Mouse (Mus musculus): ENCODE results near the gene Notum.

The Notum gene

DNA sequence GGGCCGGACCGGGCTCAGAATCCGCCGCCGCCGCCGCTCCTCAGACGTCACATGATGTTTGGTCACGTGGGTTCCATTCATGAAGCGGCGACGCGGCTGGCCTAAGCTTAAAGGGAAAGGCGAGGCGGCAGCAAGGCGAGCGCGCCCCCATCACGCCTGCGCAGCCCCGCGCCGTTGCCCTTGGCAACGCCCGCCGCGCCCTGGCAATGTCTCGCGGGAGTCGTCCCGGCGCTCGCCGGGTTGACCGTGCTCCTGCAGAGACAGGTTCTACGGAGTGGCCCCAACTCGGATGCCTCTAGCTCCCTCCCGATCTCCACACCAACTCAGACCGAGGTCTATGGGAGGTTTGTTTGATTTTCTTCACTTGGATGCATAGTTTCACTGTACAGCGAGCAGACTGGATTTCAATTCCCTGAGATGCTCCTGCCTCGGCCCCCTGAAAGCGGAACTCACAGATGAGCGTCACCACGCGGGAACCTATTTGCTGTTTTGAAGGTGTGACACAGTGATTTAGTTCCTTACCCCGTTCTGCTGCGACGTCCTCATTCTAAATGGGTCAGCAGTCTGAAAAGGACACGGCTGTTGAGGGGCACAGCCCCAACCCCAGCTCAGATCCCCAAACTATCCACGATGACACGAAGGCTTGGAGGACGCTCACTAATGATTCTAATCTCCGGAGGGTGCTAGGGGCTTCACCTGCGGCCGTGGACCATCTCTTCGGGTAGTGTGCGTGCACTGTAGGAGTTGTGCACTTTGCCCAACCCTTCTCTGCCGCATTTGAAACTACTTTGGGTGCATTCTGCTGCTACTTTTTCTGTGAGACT, 27.2 kb downstream of the Notum start, which contains the start of gene Mafg:
Gene Mafg (minus strand): TSS at position 81 of the 824 bp plus-strand sequence.
- peak; percentile 89 for DNase-seq (ENCODE audit: low read depth)

DNA sequence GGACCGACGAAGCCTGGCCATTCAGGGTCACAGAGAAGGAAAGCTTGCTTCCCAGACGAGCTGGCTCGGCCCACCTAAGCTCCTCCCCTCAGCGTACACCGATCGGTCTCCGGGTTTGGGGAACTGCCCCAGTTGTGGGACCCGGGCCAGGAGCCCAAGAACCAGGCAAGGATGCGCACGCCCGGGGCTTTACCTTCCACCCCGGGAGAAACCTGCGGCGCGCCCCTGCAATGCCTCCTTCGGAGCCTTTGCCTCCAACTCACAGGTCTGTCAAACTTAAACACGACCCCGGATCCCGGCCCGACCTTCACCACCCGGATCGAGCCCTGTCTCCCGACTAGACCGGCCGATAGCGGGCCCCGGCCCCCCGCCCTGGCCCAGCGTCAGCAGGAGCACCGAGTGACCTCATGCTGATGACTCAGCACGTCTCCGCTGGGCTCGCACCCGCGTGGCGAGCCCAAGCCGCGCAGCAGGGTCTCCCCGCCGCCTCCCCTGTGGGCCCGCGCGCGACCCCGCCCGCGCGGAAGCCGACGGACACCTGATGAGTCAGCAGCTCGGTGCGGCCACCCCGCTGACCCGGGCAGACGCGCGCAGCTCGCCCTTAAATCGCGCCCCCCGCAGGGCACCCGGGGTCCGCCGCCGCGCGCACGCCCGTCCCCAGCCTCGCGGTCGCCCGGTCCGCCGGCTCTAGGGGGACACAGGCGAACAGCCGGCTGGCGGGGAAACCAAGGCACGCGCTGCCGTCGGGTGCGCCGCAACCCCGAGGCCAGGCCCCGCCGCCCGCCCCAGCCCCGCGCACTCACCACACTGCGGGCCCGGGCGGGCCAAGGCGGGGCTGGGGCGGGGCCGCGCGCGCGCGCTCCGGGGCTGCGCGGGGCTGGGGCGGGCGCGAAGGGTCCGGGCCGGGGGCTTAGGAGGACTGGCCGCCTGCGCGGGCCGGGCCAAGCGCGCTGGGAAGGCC, 28.1 kb downstream of the Notum start:
- no peak for DNase-seq (ENCODE audit: low read depth)

DNA sequence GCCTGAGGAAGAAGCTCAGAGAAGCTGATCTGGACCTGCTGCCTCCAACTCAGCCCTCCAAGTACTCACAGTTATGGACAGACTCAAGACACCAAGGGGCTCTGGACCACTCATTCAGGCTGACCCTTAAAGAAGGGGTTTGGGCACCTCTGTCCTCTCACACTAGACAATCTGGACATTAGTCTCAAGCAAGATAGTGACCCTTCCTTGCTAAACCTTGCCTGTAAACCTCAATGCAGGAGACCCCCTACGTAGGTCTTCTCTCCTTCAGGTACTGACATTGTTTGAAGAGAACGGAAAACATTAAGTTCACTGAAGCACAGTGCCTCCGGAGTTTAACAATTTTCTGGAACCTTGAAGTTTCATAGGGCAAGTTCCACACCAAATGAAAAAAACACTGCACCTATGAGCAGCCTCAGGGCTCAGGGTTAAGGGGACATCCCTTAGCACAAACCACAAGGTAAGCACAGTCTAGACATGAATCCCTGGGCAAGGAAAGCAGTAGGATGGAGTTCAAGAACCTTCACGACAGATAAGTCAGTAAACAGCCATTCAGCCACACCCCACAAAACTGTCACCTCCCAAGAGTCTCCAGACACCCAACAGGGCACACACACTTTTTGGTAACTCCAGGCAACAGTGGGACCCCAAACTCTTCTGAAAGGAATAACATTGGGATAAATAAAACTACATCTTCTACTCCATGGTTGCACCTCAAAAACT, 29.1 kb downstream of the Notum start:
- no peak for DNase-seq (ENCODE audit: low read depth)

DNA sequence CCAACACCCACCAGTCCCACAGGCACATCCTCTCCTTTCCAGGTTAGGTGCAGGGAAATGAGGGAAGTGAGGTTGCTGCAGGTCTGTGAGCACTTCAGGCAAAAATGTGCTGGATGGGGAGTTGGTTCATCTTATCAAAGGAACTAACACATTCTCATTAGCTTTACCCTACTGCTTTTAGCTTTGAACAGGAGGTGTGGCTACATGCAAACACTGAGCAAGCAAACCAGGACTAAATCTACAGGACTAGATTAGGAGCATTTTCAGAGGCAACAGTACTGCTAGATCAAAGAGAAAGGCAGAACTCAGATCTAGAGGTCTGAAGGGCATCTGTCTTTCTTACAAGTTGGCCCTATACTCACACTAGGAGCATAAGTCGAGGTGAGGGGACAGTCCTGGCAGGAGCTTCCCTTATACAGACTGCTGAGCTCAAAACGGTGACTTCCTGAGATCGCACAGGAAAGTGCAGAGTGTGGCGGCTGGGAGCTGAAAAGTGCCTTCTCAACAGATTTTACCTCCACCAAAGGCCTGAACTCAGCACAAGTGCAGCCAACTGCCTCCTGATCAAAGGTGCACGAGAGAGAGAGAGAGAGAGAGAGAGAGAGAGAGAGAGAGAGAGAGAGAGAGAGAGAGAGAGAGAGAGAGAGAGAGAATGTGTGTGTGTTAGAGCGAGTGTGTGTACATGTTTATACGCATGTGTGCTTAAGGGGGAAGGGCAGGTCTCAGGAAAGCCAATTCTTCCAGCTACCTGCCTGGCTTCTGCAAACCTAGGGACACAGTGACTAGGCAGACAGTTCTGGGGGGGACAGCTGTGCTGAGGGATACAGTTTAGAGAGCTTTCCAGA, 29.9 kb downstream of the Notum start:
- DNase-seq (ENCODE audit: low read depth) = no peak

DNA sequence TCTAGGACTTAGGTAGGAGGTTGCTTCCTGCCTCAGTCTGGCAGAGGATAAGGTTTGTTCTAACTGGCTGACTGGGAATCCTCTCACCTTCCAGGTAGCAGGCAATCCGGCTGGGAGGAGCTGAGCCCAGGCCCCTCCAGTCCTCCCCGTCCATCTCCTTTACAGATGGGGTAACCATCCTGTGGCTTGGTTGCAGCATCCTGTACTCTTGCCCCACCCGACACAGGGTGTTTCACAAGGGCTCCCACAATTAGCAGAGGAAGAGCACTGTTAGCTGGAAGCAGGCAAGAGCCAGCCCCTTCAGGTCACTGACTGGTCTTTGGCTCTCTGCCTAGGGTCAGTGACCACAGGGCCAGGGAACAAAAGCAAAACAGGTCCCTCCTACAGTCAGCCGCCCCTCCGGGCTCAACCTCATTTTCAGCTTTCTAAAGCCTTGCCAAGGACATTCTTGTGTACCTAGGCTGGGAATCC, 30.5 kb downstream of the Notum start:
- no peak for DNase-seq (ENCODE audit: low read depth)

DNA sequence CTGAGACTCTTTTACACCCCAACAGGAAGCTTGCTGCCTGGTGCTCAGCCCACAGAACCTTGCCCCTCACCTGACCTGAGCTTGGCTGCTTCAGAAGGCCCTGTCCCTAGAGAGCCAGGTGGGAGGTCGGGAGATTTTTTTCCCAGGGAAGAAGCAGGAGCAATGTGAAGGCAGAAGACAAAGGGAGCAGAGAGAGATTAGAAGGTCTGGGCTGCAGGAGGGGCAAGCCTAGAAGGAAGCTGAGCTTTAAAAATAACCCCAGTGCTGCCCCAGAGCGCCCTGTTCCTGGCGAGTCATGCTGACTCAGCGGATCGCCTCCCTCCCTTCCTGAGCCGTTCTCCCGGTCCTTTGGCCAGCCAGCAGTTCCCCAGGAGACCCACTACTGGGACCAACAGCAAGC, 31.1 kb downstream of the Notum start:
- no peak for DNase-seq (ENCODE audit: low read depth)

DNA sequence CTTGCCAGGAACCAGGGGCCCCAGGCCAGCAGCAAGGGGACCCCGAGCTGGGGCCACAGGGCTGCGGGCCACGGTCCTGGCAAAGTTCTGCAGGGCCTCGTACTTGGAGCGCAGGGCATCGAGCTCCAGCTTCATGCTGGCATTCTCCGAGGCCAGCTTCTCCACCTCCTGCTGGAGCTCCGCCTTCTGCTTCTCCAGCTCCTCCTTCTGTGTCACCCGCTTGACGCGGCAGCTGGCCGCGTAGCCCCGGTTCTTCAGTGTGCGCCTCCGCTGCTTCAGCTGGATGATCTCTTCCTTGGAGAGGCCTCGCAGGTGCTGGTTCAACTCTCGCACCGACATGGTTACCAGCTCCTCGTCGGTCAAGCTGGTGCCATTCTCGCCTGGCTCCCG, 31.6 kb downstream of the Notum start:
- DNase-seq (ENCODE audit: low read depth) = no peak

DNA sequence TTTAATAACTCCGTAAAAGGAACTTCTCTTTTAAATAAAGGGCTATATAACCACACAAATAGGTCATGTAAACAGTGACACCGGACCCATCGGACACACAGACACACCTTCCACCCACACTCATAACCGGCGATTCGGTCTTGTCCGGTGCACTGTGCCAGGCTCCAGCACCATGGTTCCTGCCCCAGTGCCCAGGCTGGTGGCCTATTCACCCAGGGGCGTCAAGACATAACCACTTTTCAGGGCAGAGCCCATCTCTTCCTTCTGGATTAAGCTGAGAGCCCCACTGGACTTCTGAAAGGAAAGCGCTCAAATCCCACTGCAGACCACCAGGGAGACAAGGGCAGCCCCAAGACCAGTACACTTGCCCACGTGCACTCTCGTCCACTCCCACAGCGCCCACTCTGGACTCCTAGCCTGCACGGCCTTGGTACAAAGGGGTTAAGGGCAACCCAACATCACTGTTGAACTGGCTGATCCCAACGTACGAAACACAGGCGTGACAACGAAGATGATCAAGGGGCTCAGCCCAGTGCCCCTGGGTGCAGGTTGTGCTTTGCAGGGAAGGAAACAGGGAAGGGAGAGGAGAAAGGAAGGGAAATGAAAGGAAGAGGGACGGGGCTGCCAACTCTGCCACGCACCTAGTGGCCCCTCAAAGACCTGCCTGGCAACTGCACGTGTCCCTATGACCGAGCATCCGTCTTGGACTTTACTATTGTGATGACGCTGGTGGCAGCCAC, 32.2 kb downstream of the Notum start:
- DNase-seq (ENCODE audit: low read depth) = no peak

DNA sequence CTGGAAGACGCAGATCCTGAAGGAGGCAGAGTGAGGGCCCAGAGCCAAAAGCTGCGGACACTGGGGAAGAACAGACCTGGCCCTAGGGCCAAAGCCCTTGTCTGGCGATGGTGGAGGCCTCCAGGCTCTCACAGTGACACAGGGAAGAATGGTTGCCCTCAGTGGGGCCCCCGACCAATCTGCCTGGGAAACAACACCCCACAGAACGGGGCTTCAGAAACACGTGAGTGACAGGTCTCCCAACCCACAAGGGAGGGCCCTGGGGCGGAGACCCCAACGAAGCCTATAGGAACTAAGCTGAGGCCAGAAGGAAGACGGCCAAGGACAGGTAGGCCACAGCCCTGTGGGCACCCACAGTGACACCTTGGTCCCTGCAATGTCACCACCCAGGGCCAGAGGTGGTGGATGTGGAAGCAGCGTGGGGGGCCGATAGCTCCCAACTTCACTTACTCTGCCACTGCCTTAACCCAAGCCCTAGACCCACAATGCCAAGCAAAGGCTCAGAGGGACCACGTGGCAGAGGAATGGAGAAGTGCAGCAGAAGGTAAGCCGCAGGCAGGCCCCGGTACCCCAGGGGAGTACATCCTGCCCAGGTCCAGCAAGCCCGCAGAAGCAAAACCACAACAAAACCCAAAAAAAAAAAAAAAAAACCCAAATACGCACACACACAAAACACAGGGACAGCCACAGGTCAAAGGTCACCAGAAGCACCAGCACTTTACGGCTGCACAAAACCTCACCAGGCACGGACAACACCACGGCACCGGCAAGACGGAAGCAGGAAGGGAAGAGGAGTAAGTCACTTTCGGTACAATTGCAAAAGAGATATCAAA, 33.3 kb downstream of the Notum start:
- no peak for DNase-seq (ENCODE audit: low read depth)

DNA sequence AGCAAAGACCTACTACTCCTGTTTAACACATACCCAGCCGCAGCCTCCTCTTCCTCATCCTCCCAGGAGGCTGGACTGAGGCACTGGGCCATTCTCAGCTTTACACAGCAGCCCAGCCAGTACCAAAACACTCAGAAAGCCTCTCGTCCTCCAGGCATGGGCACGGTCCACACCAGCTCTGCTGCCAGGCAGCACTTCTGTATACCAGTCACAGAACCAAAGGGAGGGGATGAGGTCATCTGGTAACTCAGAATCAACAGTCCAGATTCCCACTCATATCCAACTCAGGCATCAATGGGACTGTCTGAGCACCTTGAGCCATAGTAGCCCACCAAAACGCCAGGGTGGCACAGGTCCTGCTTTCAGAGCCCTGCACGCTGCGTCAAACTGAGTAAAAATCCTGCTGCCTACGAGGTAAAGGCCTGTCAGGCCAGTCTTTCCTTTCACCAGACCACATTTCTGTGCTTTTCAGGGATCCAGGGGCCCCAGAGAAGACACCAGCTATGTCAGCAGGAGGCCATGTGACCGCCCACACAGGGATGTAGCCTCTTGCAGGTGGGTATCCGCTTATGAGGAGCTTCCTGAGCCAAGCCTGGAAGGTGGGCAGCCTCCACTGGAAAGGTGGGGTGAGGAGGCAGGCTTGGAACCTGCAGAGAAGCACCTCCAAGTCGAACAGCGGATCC, 34.0 kb downstream of the Notum start:
- DNase-seq (ENCODE audit: low read depth) = no peak

DNA sequence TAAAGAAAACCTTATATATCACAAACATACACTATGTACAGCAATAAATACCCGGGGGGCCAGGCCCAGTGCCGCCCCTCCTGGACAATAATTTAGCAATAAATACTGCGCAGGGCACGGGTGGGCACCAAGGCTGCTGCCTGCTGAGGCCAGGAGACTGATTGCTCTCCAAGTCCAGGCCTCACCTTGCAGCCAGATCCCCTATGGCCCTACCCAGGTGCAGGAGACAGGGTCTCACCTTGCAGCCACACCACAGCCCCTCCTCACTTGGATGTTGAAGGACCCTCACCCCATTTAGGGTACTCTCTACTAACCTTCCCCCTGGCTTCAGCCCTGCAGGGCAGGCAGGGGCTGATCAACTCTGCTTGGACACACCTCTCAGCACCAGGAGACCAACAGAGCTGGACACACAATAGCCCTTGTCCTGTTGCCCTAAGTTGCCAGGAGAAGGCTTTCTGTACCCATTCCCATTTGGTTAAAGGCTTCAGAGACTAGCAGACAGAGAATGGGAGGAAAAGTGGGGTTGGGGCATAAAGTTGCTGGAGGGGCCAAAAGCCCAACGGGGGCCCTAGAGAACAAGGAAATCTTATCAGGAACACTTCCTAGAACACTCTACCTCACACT, 35.7 kb downstream of the Notum start, which contains the start of gene Sirt7:
Gene Sirt7 (minus strand): TSS at position 89 of the 624 bp plus-strand sequence.
- no peak for DNase-seq (ENCODE audit: low read depth)

DNA sequence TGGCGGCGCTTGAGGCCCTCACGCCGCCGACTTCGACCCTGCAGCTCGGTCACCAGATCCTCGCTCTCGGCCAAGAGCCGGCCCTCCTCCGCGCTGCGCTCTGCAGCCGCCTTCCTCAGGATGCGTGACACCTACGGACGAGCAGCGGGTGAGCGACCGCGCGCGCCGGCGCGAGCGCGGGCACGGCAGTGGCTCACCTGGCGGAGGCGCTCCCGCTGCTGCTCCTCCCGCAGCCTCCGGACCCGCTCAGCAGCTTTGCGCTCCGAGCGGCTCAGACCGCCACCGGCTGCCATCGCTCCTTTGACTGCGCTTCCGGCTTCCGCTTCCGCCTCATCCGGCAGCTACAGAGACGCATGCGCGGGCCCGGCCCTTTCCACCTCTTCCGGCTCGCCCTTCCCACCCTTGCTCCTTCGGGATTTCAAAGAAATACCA, 36.3 kb downstream of the Notum start:
- DNase-seq (ENCODE audit: low read depth) = no peak

DNA sequence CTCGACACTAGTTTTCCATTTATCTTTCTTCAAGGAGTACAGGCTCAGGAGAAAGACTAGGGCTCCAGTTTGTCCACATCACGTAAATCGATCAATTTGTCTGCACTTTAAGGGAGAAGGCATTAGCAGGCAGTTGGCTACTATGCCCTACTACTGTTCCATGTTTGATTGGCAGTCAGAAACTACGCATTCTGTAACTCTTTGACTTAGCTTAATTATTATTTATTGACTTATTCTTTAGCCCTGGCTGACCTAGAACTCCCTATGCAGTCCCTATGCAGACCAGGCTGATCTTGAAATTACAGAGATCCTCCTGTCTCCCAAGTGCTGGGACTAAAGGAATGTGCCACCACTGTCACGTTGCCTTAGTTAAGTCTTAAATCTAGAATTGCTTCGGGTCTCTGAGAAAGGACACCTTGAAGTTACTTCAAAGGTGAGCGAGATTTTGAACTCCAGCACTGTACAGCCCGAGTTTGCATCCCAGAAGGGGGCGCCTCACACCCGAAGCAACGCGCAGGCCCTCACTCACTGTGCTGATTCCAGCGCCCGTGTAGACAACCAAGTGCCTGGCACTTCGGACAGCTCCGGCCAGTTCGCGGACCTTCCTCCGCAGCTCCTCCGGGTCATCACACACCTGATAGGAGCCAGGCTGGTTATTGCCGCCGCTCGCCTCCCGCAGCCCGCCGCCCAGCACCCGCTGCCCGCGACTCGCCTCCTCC, 36.9 kb downstream of the Notum start:
- no peak for DNase-seq (ENCODE audit: low read depth)

DNA sequence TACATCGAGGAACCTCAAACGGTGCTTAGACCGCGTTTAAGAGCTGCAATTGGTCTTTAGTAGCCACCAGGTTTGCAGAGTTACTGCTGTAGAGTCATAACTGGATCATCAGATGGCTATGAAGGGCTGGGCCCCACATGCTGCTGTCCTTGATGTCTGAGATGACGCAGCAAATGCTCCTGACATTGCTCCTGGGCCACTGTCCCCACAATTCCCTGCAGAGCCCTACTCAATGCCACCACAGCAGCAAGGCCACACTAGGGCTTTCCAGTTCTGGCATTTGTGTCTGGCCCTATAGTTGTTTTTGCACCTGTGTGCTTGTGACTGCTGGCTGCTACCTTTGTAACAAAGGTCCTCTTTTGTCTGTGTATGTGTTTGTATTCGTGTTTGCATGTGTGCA, 38.2 kb downstream of the Notum start:
- DNase-seq (ENCODE audit: low read depth) = no peak

DNA sequence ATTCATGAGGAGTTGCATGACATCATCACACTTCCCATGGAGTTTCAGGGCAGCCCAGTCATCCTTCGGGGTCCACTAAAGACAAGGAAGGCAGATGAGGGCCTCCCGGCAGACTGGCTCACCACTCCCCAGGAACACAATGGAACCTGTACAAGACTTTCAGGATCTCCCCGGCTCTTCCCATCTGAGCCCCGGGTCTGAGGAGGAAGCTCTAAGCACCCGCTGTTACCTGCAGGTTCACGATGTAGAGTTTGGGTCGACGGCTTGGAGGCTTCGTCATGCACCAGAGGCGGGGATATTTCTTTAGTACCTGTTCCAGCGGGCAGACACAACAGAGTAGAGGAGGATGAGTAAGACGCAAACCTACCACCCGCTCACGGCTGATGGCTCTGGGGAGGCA, 40.8 kb downstream of the Notum start:
- DNase-seq (ENCODE audit: low read depth) = no peak

DNA sequence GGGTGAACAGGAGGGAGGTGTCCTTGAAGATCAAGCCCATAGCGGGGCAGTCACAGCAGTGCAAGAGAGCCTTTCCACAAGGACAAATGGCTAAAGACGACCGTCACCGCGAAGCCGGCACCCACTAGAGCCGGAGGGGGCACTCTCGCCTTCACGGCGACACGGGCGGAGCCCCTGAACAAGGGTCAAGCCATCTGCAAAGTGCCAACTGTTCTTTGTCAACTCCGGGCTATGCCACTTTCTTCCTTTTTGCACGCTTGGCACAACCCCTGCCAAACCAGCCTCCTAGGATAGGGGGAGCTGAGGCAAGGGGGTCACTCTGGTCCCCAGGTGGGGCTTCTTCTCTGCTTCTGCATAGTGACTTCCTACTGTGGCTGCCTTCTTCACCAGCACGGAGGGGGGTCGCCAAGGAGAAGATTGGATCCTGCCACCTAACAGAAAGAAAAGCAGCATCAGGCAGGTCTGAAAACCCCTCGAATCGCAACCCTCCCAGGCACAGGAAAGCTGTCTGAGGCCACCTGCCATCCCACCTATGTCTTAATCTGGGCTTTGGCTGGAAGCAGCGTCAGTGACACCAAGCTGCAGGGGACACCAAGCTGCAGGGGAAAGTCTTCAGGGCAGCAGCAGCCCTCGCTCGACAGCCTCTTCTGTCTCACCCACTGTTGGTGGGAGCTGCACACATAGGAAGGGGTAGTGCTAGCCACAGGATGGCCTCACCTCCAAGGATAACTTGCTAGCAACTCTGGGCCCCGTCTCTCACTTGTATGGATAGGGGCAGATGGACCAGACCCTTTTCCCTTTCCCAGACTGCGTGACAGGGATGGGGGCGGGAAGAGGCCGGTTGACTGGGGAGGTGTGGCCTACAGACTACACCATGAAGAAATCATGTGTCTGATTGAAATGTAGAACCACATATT, 42.1 kb downstream of the Notum start:
- DNase-seq (ENCODE audit: low read depth) = no peak

All from c-Kit-positive CD71-negative TER-119-negative erythroid progenitor cells, embryonic 14.5 days (primary cell).